Mouse (Mus musculus) T-cell, adult 2 months (primary cell): ENCODE measurements around the gene Gcnt4.

ENCODE experiments used
- DNase-seq: peaks from one replicate; pipeline ENCODE4 v3.0.0; 2022; ENCODE audit warnings: low spot score

Gene Gcnt4

DNA sequence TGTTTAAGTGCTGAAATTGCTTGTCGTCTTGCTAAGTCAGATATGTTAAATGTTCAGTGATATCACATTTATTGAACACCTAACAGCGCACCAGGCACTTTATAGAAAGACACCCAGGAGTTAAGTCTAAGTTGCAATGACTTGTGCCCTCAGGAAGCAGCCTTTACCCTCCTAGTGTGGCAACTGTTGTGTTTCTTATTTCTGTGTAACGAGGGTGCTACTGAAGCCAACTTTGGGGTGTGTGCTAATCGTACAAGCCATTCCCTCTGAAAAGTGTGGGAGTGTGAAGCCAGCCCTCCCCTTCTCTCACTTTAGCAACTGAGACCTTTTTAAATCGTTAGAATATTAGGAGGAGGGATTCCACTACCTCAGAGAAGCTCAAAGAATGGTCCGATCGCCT lies 23.2 kb downstream of the Gcnt4 start:
- DNase-seq = no peak

DNA sequence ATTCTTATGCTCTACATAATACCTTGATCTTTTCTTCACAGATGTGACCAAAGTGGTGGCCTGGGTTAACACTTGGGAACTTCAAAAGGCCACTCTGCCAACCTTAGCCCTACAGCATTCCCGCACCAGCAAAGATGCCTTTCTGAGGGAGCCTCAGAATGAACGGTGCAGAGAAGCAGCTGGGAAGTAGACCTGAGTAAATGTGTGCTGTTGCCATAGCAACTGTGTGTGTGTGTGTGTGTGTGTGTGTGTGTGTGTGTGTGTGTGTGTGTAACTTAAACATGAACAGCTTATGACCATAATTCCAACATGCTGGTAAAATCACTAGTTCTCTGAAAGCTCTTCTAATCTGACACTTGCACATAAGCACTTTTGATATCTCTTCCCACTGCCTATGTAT lies 27.4 kb downstream of the Gcnt4 start:
- DNase-seq = no peak

DNA sequence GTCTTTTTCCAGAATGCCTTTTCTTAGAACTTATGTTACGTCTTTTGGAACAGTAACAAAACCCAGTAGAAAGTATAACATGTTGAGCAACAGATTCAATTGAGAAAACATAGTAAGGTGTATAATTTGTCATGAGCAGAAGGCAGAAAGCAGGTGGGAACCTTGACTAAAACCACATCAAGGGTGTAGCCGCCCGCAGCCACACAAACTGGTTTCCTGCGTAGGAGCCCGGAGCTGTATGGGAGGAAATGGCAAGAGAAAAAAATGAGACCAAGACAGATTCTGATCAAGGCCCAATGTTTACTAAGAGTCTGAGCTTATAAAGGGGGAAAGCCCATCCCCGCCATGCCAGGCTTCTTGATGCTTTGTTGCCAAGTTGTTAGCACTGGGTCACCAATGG lies 32.0 kb downstream of the Gcnt4 start:
- DNase-seq = peak; percentile 89

DNA sequence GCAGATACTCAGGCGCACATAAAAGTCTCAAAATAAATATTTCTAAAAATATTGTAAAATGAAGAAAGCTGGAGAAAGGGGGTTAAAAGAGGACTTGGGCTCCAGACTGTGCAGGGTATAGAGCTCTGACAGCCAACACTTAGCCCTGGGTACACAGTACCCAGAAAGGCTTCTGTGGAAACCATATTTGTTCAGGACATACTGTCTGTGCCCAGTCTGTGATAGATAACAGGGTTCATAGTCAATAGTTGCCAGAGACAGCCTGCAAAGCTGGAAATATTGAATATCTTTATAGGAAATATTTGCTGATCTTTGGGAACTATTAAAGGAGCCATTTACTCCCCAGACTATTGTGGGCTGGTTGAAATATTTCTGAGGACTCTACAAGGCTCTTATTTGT lies 35.5 kb downstream of the Gcnt4 start:
- no peak for DNase-seq

DNA sequence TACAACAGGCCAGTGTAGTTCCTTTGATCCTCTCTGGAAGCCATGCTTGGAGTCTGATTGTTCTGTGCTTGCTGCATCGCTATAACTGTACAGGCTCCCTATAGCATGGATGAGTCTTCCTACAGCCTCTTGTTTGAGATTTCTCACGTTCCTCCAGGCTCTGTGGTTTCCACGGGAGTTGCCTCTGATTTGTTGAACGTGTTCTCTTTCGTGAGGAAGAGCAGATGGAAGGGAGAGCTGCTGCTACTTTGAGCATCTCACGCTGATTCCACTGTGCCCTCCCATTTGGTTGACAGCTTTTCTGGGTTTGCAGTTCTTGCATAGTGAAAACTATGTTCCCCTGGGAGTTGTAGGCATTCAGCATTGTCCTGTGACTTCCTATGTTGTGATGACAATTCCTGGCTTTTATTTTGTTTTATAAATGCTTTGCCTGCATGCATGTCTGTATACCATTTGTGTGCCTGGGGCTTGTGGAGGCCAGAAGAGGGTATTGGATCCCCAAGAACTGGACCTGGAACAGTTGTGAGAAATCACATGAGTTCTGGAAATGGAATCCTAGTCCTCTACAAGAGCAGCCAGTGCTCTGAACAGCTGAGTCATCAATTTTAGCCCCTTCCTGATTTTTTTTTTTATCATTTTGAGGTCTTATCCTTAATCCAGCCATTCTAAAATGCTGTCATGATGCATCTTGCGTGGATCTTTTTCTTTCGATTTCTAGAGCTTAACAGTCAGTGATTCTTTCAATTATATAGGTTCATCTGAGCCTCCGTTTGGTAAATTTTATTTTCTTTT lies 37.1 kb downstream of the Gcnt4 start:
- DNase-seq = no peak

DNA sequence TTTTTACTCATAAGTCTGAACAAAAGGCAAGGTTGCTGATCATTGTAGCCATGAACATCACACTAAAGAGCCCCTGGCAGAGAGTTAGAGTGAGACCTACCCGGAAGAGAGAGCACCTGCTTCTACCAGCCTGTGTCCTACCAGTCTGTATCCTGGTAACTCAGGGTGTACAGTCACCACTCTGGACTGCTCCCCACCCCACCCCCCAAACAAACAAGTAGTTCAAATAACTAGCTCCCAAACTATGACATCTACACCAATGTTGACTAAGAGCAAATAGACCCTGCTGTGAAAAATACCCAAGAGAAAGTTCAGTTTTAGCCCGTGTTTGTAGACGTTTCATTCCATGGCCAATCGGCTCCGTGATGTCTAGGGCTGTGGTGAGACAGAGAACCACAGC lies 38.3 kb downstream of the Gcnt4 start:
- DNase-seq = no peak

DNA sequence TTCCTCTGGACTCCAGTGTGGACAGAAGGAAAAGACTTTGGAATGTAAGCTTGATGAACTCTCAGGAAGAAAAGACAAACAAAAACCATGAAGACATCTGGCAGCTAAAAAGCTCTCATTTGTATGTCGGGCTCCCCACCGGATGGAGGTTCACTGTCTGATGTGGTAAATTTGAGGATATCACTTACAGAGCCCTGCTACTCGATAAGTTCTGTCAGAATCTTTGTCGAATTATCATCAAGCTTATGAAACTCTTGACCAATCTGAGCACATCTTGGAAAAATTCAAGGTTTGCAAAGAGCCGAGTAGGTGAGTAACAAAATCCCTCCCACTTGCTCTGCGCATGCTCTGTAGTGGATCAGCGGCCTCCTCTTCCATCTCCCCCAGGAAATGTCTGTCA lies 40.5 kb downstream of the Gcnt4 start:
- peak; percentile 48 for DNase-seq

DNA sequence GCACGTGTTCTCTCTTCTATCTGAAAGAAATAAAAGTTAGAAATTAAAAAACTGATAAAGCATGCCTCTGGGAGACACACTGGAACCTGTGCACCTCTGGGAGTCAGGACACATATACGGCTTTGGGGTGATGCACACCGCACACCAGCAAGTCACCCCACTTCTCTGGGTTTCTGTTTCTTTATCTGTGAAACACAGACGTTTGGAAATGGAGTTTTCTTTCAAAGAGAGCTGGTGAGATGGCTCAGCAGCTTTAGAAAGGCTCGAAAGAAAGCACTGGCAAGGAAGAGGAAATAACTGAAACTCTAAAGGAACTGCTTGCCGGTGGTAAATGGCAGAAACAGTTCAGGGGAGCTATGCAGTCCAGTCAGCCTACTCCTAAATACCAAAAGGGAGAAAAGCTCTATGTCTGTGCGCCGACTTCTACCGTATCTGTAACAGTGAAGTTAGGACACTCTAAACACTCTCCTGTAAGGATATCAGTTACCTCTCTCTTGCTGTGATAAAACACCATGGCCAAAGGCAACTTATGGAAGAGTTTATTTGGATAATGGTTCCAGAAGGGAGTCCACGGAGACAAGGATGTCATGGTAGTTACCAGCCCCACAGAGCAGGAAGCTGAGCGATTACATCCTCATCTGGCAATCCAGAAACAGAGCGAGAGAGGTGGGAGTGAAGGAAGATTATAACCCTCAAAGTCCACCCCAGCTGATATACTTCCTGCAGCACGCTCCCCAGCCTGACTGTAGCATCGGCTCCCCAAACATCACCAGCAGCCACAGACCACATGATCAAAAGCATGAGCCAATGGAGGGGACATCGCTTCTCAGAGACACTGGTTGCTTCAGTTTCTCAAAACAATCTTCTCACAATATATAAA lies 42.0 kb downstream of the Gcnt4 start:
- DNase-seq = no peak

DNA sequence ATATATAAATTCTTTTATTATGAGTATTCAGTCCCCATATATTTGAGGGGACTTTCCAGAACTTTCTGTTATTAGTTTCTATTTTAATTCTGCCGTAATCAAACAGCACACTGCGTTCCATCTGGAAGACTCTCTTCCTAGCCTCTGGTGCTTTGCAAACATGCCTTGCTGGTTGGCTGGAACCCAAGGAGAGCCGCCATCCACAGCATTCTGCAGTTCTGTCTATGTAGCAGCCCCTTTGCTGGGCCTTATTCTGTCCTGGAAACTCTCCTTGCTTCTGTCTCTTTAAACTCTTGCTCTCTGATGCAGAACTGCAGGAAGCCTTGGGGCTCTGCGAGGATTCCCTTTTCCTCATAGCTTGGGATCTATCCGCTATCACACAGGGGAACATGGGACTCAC lies 42.6 kb downstream of the Gcnt4 start:
- DNase-seq = no peak

DNA sequence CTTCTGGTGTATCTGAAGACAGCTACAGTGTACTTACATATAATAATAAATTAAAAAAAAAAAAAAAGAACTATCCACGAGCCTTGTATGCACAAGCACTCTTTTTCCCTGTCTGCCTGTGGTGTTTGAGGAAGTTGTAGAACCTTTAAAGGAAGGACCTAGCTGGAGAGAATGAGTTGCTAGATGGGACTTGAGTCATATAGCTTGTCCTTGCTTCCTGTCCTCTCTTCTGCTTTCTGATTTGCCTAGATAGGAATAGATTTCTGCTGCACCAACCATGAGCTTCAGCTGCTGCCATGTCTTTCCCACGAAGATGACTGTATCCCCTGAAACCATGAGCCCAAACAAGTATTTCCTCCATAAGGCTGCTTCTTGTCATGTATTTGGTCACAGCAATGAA lies 43.3 kb downstream of the Gcnt4 start:
- DNase-seq = no peak

DNA sequence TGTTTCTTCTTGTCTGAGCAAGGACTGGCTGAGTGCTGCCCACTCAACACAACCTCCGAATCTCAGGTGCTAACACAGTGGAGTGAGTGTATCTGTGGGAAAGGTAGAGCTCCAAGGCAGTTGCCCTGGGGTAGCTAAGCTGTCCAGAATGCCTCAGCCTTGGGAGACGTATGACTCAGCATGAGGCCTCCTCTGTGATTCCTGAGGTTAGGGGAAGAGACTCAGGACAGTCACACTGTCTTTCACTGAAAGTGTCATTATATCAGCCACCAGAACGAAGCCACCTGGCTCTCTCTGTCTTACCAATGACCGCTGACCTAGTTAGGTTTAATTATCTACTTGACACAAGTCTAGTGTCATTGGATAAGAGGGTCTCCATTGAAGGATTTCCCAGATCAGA lies 46.6 kb downstream of the Gcnt4 start:
- DNase-seq = no peak

DNA sequence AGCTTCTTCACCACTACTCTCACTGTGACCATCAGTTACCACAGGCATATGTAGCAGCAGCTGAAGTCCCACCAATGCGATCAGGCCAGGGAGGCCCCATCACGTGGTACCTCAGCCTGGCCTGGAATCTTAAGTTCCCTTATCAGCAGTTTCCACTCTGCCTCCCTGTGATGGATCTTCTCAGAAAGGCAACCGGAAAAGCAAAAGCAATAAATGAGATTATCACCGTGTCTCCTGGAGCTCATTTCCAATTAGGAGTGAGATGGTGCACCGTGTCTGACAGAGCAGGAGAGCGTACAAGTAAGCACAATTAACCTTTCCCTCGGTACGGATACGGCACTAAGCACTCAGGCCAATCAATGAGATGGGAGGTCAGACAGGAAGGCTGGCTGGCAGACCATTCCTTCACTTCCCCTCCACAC lies 47.4 kb downstream of the Gcnt4 start:
- DNase-seq = no peak

DNA sequence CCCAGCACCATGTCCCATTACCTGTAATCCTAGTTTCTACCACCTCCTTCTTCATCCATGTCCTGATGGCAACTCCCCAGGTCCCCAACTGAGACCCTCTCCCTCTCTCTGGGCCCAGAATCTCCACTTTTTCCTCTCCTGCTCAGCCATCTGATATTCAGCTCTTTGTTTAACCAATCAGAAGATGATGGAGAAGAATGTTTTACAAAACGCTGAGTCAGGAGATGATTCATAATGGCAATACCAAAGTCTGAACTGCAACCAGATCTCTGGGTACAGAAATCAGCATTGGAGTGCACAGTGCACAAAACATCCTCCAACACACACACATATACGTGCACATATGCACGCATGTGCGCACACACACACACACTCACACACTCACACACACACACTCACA lies 48.8 kb downstream of the Gcnt4 start:
- DNase-seq = no peak

DNA sequence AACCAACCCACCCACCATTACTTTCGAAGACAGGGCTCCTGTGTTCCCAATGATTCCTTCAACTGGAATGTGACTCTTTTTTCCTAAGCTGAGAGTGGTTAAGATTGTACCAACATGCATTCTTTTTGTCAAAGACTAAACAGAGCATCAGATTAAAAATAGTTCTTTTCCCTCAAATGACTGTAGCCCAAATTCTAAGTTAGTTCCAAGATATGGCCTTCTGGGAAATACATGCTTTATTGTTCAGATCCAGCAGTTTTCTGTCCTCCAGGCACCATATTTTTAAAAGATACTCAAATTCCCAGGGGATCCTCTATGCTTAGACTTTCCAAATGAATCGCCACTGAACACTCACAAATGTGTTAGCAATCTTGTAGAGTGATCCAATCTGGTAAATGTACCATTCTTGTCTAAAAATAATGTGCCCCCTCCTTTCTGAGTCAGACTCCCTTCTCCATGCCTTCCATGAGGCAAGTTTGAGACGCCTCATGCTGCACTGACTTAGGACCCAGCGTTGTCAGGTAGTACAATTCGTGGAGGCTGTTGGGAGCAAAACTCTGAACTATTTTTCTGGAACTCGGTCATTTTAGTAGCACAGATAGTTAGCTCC lies 52.6 kb downstream of the Gcnt4 start:
- no peak for DNase-seq

DNA sequence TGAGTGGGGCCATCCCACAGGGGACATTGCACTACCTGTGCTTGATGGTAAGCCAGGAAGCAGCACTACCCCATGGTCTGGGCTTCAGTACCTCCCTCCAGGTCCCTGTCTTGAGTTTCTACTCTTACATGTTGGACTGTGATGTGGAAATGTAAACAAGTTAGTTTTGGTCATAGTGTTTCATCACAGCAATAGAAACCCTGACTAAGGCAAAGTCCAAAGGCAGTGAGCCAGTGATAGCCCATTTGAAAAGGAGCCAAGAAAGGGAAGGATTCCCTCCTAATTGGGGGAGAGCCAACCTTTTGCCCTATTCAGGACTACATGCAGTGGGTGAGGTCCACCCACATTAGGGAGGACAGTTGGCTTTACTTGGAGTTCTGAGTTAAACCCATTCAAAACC lies 56.1 kb downstream of the Gcnt4 start:
- no peak for DNase-seq

DNA sequence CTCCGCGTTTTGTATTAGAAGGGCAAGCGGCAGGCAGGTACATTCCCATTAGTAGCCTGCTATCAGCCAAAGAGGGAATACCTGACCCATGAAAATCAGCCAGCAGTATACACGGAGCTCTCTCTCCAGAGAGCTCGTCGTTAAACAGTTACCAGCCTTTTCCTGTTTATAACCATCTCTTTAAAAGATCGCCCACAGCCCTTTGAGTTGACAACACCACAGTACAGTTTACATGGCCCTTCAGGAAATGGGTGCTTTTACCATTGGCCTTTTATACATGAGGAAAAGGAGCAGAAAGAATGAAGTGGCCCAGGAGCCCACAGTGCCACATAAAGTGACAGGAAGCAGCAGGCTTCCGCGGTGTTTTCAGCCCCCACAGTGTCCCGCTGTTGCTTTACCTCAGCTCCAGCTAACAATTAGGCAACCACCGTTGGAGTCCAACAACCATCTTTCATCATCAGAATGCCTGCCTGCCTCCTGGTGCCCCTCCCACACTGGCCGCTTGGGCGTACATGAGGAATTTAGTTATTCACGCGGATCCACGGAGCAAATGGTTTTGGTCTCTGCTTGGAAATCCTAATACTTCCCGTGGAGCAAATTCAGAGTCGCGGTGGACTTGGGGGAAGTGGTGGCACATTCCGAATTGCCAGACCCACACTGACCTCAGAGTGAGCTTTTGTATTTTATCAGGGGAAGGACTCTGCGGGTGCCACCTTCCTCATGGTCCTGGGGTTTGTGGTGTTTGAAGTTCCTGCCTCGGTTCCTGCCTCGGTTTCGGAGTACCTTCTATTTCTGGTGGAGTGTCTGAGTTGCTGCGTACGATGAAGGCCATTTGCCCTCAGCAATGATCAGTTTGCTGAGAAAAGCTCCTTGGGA lies 59.0 kb downstream of the Gcnt4 start:
- peak; percentile 39 for DNase-seq

DNA sequence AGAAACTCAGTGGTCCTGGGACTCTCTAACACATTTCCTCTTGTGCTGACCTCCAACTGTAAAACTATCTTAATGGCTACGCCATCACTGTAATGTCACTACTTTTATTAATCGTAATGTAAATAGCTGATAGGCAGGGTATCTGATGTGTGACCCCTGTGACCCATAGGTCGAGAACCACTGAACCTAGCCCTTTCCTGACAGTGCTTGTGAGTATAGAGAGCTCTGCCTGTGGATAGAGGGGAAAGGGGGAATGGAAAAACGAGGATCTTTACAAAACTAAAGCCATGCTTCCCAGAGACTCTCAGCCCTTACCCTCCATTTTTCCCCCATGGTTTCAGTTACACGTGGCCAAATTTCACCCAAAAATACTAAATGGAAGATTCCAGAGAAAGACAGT lies 60.2 kb downstream of the Gcnt4 start:
- DNase-seq = no peak

DNA sequence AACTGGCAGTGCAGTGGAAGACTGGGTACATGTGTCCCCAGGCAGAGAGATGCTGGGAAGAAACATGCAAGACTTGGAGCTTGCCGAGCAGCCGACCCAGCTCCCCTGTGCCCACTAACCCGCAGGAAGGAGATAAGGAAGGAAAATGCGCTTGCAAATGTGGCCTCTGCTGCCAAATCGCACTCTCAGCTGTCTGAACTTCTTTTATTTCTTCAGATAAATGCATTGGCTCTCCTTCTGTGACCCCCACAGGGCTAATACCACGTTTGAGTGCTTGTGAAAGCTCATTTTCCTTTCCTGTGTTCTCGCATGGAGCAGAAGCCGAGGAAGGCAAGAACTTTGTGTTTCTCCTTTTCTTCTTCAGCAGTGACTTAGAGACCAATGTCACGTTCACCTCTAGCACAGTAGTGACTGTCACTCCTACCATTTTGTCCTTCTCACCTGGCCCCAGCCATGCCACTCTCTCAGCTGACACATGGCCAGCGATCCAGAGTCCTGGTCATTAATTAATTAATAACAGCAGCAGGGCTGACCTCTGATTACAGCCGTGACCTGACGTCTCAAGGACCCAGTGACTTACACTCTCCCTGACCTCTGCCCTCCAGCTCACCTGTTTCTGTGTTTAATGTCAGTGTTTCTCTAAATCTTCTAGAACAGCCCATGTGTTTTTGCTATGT lies 61.2 kb downstream of the Gcnt4 start:
- DNase-seq = no peak

DNA sequence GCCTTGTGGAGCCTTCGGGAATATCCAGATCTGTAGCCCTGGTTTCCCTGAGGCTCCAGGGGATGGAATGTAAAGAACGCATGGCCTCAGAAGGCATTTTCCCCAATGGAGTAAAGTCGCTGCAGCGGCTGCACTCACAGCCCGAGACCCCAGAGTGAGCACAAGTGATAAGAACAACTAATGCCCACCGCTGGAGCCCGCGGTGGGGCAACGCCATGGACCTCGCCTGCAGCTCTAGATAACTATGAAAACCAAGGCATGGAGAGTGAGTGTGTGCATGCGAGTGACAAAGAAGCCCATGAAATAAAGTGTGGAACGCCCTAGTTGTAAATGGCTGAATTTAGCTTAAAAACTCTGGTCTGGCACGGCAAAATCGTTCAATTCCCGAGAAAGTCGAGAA lies 64.6 kb downstream of the Gcnt4 start:
- DNase-seq = no peak

DNA sequence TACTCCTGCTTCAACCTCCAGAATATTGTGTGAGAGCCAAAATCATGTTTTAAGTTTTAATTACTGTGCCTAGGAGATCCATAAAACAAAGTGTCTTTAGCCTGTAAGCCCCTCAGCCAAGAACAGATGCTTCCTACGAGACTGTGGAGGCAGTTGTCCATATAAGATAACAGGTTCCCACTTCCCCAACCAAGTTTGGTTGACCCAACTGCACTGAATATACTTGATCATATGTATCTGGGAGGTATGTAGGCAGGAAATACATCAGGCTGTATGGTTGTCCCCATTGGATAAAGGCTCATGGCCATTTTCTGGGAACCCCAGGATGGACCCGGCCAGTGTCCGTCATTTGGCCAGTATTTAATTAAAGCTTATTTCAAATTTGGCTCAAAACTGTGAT lies 65.6 kb downstream of the Gcnt4 start:
- no peak for DNase-seq

DNA sequence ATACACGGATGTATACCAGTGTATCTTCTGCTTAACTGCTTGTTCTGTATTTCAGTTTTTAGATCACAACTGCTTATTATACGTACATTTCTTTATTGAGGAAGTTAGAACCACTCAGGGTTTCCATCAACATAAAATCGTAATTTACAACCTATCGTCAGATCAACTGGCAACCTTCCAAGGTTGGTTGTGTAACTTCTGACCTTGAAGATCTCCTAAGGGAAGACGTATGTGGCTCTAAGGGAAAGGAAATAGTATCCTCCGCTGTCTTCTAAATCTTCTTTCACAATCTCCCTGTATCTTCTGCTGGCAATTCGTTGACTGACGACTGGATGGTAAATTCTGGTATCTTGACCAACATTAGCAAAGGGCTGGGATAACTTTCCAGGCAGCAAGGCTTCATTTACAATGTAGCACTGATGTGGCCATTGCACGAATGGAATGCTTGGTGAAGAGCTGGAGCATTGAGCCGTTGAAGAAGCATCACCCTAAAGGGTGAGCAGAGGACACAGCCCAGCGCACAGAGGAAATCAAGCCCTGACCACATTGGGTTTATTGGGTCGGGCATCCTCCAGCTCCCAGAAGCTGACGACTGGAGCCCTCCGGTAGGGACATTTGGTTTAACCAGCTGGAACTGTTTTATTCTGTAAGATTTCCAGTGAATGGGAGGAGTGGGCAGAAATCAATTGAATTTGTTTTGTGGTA lies 66.2 kb downstream of the Gcnt4 start:
- no peak for DNase-seq
